9 mouse cellular contexts compared by ENCODE assay signal in the genomic region with DNA sequence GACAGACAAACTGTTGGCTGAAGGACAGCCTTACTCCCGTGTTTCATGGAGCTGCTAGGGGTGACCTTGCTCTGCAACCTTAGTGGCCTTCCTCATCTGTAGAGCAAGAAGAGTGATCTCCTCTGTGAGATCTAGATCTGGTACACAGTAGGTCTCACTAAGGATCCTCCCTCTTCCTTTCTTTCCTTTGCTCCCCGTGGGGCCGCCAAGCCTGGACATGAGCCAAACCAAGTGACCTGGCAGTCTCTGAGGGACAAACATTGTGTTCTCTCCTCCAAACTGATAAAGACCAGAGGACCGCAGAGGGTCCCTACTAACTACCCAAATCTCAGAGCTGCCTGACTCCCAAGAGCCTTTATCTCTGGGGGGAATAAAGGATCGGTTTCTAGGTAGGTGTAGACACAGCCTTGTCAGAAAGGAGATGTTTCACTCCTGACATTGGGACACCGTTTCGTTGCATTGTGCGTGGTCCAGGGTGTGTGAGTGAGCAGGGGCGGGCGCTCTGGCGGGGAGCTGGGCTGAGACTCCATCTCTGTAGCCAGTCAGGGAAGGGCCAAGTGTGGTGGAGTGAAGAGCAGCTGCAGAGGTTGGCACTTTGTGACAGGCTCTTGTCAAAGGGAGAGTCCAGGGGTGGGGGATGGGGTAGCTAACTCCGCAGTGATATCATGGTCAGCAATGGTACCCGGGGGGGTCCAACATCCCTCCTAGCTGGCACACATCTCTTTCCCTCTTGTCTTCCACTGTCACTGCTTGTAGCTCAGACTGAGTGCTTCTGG. TPM values are rescaled to one million over a fixed set of nuclear protein-coding genes. Genes with fewer than 3 reads are reported as not detected.
DNase-seq lines count a peak whose midpoint lies in the region; ATAC-seq lines count a peak whose summit lies in the region.
"Had no signal": no experiment of that assay in that cellular context is flagged by ENCODE, and none has a peak within 500 bp of the region (broad histone marks: within the 10 kb centered on the region; RNA-seq: fewer than 3 reads in every experiment).

No protein-coding gene starts in this region.

- H3K27ac ChIP-seq in hindbrain, embryonic 10.5 days = peak overlapping the region; percentile 92
- no peak overlapping the region for H3K27ac ChIP-seq in hindbrain, embryonic 13.5 days
- H3K27ac ChIP-seq in heart, embryonic 15.5 days = peak overlapping the region; percentile 93
- H3K27ac ChIP-seq in lung, embryonic 16.5 days (ENCODE audit: low read length) = no peak overlapping the region

- H3K4me1 ChIP-seq in hindbrain, embryonic 10.5 days (replicated peaks) = peaks cover 60% of the 10 kb centered on the region
- H3K4me1 ChIP-seq in hindbrain, embryonic 13.5 days (replicated peaks) = peaks cover 47% of the 10 kb centered on the region
- peaks cover 42% of the 10 kb centered on the region for H3K4me1 ChIP-seq in heart, embryonic 15.5 days (replicated peaks)
- H3K4me1 ChIP-seq in lung, embryonic 16.5 days (replicated peaks; ENCODE audit: control insufficient read depth, insufficient read depth, low read length) = peaks cover 31% of the 10 kb centered on the region

- no peaks in the 10 kb centered on the region for H3K9me3 ChIP-seq in hindbrain, embryonic 10.5 days
- H3K9me3 ChIP-seq in hindbrain, embryonic 13.5 days = no peaks in the 10 kb centered on the region
- H3K9me3 ChIP-seq in heart, embryonic 15.5 days (replicated peaks) = no peaks in the 10 kb centered on the region
- H3K9me3 ChIP-seq in lung, embryonic 16.5 days (ENCODE audit: control insufficient read depth, low read length) = no peaks in the 10 kb centered on the region

- H3K4me3 ChIP-seq in hindbrain, embryonic 10.5 days = no peak overlapping the region
- H3K4me3 ChIP-seq in hindbrain, embryonic 13.5 days = no peak overlapping the region
- no peak overlapping the region for H3K4me3 ChIP-seq in heart, embryonic 15.5 days
- no peak overlapping the region for H3K4me3 ChIP-seq in lung, embryonic 16.5 days (ENCODE audit: low read length)
- H3K4me3 ChIP-seq: myocyte had no signal

- no peaks in the 10 kb centered on the region for H3K36me3 ChIP-seq in hindbrain, embryonic 10.5 days
- no peaks in the 10 kb centered on the region for H3K36me3 ChIP-seq in hindbrain, embryonic 13.5 days
- H3K36me3 ChIP-seq in heart, embryonic 15.5 days = no peaks in the 10 kb centered on the region
- H3K36me3 ChIP-seq in lung, embryonic 16.5 days (ENCODE audit: control insufficient read depth, insufficient read depth, low read length) = no peaks in the 10 kb centered on the region

- no peak for ATAC-seq in hindbrain, embryonic 13.5 days (ENCODE audit: low FRiP score)
- ATAC-seq in heart, embryonic 15.5 days (replicated peaks; ENCODE audit: insufficient number of reproducible peaks, insufficient read depth, low FRiP score, low read depth) = peak; percentile 33; the same call in 1 of the 2 replicates
- ATAC-seq in lung, embryonic 16.5 days (ENCODE audit: low read depth) = peak; percentile 36; the same call in 1 of the 2 replicates
- no peak for ATAC-seq in inflammation-experienced regulatory T-cells, adult 6 months

- 64% methylated on average over 13 of the region's 13 CpGs for WGBS in hindbrain, embryonic 10.5 days
- WGBS in hindbrain, embryonic 13.5 days = 62% methylated on average over 13 of the region's 13 CpGs
- 20% methylated on average over 13 of the region's 13 CpGs for WGBS in heart, embryonic 15.5 days
- WGBS in lung, embryonic 16.5 days = 32% methylated on average over 13 of the region's 13 CpGs

- H3K4me2 ChIP-seq in hindbrain, embryonic 13.5 days = no peak overlapping the region
- peak overlapping the region; percentile 24 for H3K4me2 ChIP-seq in heart, embryonic 15.5 days
- no peak overlapping the region for H3K4me2 ChIP-seq in lung, embryonic 16.5 days (ENCODE audit: low read depth, low read length)

- no peaks in the 10 kb centered on the region; the same call in 1 of the 2 replicates for H3K27me3 ChIP-seq in hindbrain, embryonic 10.5 days (ENCODE audit: insufficient read depth, poor library complexity, severe bottlenecking)
- no peaks in the 10 kb centered on the region for H3K27me3 ChIP-seq in hindbrain, embryonic 13.5 days
- H3K27me3 ChIP-seq in heart, embryonic 15.5 days = no peaks in the 10 kb centered on the region
- H3K27me3 ChIP-seq in lung, embryonic 16.5 days (ENCODE audit: control insufficient read depth, insufficient read depth, low read depth, low read length) = no peaks in the 10 kb centered on the region

- intact Hi-C loops in left cerebral cortex, postnatal 25 days (cut with DNase I) = no loop called here

- no peak overlapping the region for H3K9ac ChIP-seq in hindbrain, embryonic 13.5 days
- no peak overlapping the region; the same call in 1 of the 2 replicates for H3K9ac ChIP-seq in heart, embryonic 15.5 days
- no peak overlapping the region for H3K9ac ChIP-seq in lung, embryonic 16.5 days (ENCODE audit: low read length)

- DNase-seq in hindbrain, embryonic 10.5 days (ENCODE audit: low spot score) = no peak
- peak; percentile 74 for DNase-seq in adrenal gland, adult 2 months
- DNase-seq in right cerebral cortex, postnatal 4 days = no peak
- DNase-seq in left cerebral cortex, postnatal 25 days (ENCODE audit: low spot score in 2 of 2) = no peak

RNA-seq across cellular contexts. Expression of gene Fgr, which starts 12.8 kb away (rescaled TPM):
- 0.14 TPM in 1 of 2 replicates, not detected in the other for polyA plus RNA-seq in hindbrain, embryonic 10.5 days (2016; fragmentation: Nextera tagmentation; extraction: Ambion mirVana)
- polyA plus RNA-seq in hindbrain, embryonic 13.5 days (2015; fragmentation: Nextera tagmentation; extraction: Ambion mirVana) = 0.13 TPM in 1 of 2 replicates, not detected in the other
- total RNA-seq in adrenal gland, adult 2 months (2021) = under 1 TPM; 0.29 to 0.93 TPM
- 0.29 and 0.56 TPM in 2 replicates for polyA plus RNA-seq in adrenal gland, adult 2 months (2012; rRNA removed)
- polyA plus RNA-seq in heart, embryonic 15.5 days (2015; fragmentation: Nextera tagmentation; extraction: Ambion mirVana) = 0.42 and 1.0 TPM in 2 replicates
- polyA plus RNA-seq in lung, embryonic 16.5 days (2015; fragmentation: Nextera tagmentation; extraction: Ambion mirVana) = 0.79 and 1.2 TPM in 2 replicates
- 1 to 10 TPM; 1.9 to 6.6 (median 3.3) TPM for polyA plus RNA-seq in inflammation-experienced regulatory T-cells, adult 6 months (2017; shearing (Covaris generic))
- total RNA-seq in left cerebral cortex, postnatal 25 days (2021) = under 1 TPM; 0.18 to 0.25 TPM
- polyA plus RNA-seq: myocyte had no signal

RNA-seq across cellular contexts. Expression of gene Fam76a, which starts 38.7 kb away (rescaled TPM):
- polyA plus RNA-seq in hindbrain, embryonic 10.5 days (2016; fragmentation: Nextera tagmentation; extraction: Ambion mirVana) = 32.9 and 33.2 TPM in 2 replicates
- polyA plus RNA-seq in hindbrain, embryonic 13.5 days (2015; fragmentation: Nextera tagmentation; extraction: Ambion mirVana) = 38.7 and 38.9 TPM in 2 replicates
- 10 to 100 TPM; 27.7 to 35.4 TPM for total RNA-seq in adrenal gland, adult 2 months (2021)
- 10.9 and 13.2 TPM in 2 replicates for polyA plus RNA-seq in adrenal gland, adult 2 months (2012; rRNA removed)
- 37.0 and 40.0 TPM in 2 replicates for polyA plus RNA-seq in heart, embryonic 15.5 days (2015; fragmentation: Nextera tagmentation; extraction: Ambion mirVana)
- 42.9 and 44.5 TPM in 2 replicates for polyA plus RNA-seq in lung, embryonic 16.5 days (2015; fragmentation: Nextera tagmentation; extraction: Ambion mirVana)
- polyA plus RNA-seq in inflammation-experienced regulatory T-cells, adult 6 months (2017; shearing (Covaris generic)) = 10 to 100 TPM; 14.2 to 23.1 (median 17.9) TPM
- total RNA-seq in left cerebral cortex, postnatal 25 days (2021) = 10 to 100 TPM; 45.8 to 55.0 TPM

RNA-seq across cellular contexts. Expression of gene Ahdc1, which starts 50.0 kb away (rescaled TPM):
- polyA plus RNA-seq in hindbrain, embryonic 10.5 days (2016; fragmentation: Nextera tagmentation; extraction: Ambion mirVana) = 9.0 and 9.7 TPM in 2 replicates
- polyA plus RNA-seq in hindbrain, embryonic 13.5 days (2015; fragmentation: Nextera tagmentation; extraction: Ambion mirVana) = 11.0 and 12.5 TPM in 2 replicates
- 10 to 100 TPM; 64.3 to 88.3 TPM for total RNA-seq in adrenal gland, adult 2 months (2021)
- polyA plus RNA-seq in adrenal gland, adult 2 months (2012; rRNA removed) = 78.1 and 88.7 TPM in 2 replicates
- 6.3 and 8.5 TPM in 2 replicates for polyA plus RNA-seq in heart, embryonic 15.5 days (2015; fragmentation: Nextera tagmentation; extraction: Ambion mirVana)
- polyA plus RNA-seq in lung, embryonic 16.5 days (2015; fragmentation: Nextera tagmentation; extraction: Ambion mirVana) = 8.0 and 8.2 TPM in 2 replicates
- polyA plus RNA-seq in inflammation-experienced regulatory T-cells, adult 6 months (2017; shearing (Covaris generic)) = 1 to 10 TPM; 1.6 to 2.4 (median 2.4) TPM
- total RNA-seq in left cerebral cortex, postnatal 25 days (2021) = 10 to 100 TPM; 88.2 to 97.6 TPM

Comparison
In these comparisons a context has a peak if more than half of its experiments do, and no peak if none do; other contexts are left out.
1. H3K27ac ChIP-seq: peak in hindbrain, embryonic 10.5 days (single experiment) and heart, embryonic 15.5 days (single experiment); none in hindbrain, embryonic 13.5 days (single experiment) and lung, embryonic 16.5 days (single experiment).
2. ATAC-seq: peak in heart, embryonic 15.5 days (single experiment) and lung, embryonic 16.5 days (single experiment); none in hindbrain, embryonic 13.5 days (single experiment) and inflammation-experienced regulatory T-cells, adult 6 months (single experiment).